ENCODE assay signal across 10 mouse cellular contexts in genomic region chr8:89005797-89006196, GRCm38 (mm10). TPM values are rescaled to one million over a fixed set of nuclear protein-coding genes. Genes with fewer than 3 reads are reported as not detected.
DNase-seq lines count a peak whose midpoint lies in the region; ATAC-seq and TF ChIP-seq lines count a peak whose summit lies in the region.
"Had no signal": no experiment of that assay in that cellular context is flagged by ENCODE, and none has a peak within 500 bp of the region (broad histone marks: within the 10 kb centered on the region; RNA-seq: fewer than 3 reads in every experiment).

No protein-coding gene starts in this region.

- H3K9ac ChIP-seq in lung, embryonic 15.5 days, result no peak overlapping the region
- no peak overlapping the region for H3K9ac ChIP-seq in forebrain, postnatal 0 days
- H3K9ac ChIP-seq in liver, embryonic 12.5 days, result no peak overlapping the region
- H3K9ac ChIP-seq in stomach, embryonic 15.5 days, result no peak overlapping the region

- no peak for DNase-seq in lung, adult 2 months
- no peak for DNase-seq in forebrain, postnatal 0 days
- no peak for DNase-seq in thymus, postnatal 36 days

- 35% methylated on average over 11 of the region's 11 CpGs for WGBS in lung, embryonic 15.5 days
- WGBS in lung, adult 2 months, result 43% methylated on average over 11 of the region's 11 CpGs
- WGBS in forebrain, postnatal 0 days, result 40% methylated on average over 11 of the region's 11 CpGs
- 26% methylated on average over 11 of the region's 11 CpGs for WGBS in liver, embryonic 12.5 days (ENCODE audit: insufficient replicate concordance)
- WGBS in stomach, embryonic 15.5 days, result 33% methylated on average over 11 of the region's 11 CpGs

- no peaks in the 10 kb centered on the region for H3K9me3 ChIP-seq in lung, embryonic 15.5 days
- H3K9me3 ChIP-seq in forebrain, postnatal 0 days (ENCODE audit: low read length), result no peaks in the 10 kb centered on the region
- H3K9me3 ChIP-seq in liver, embryonic 12.5 days (replicated peaks), result no peaks in the 10 kb centered on the region
- H3K9me3 ChIP-seq in stomach, embryonic 15.5 days, result no peaks in the 10 kb centered on the region

- H3K36me3 ChIP-seq in lung, embryonic 15.5 days, result no peaks in the 10 kb centered on the region
- no peaks in the 10 kb centered on the region; the same call in 1 of the 2 replicates for H3K36me3 ChIP-seq in forebrain, postnatal 0 days (ENCODE audit: insufficient read depth)
- no peaks in the 10 kb centered on the region for H3K36me3 ChIP-seq in liver, embryonic 12.5 days
- no peaks in the 10 kb centered on the region for H3K36me3 ChIP-seq in stomach, embryonic 15.5 days

- H3K4me2 ChIP-seq in lung, embryonic 15.5 days, result peak overlapping the region; percentile 71; the same call in 1 of the 2 replicates
- H3K4me2 ChIP-seq in forebrain, postnatal 0 days (ENCODE audit: low read depth), result peak overlapping the region; percentile 95
- peak overlapping the region; percentile 58 for H3K4me2 ChIP-seq in liver, embryonic 12.5 days
- H3K4me2 ChIP-seq in stomach, embryonic 15.5 days, result peak overlapping the region; percentile 93

- no peak overlapping the region for H3K4me3 ChIP-seq in lung, embryonic 15.5 days
- H3K4me3 ChIP-seq in lung, adult 2 months (replicated peaks; ENCODE audit: extremely low read depth, low read depth, low read length), result no peak overlapping the region
- peak overlapping the region; percentile 49 for H3K4me3 ChIP-seq in forebrain, postnatal 0 days (ENCODE audit: low read depth, low read length)
- no peak overlapping the region for H3K4me3 ChIP-seq in liver, embryonic 12.5 days
- H3K4me3 ChIP-seq in stomach, embryonic 15.5 days (replicated peaks), result peak overlapping the region; percentile 46; the same call in 1 of the 2 replicates

- H3K27ac ChIP-seq in lung, embryonic 15.5 days, result no peak overlapping the region
- H3K27ac ChIP-seq in forebrain, postnatal 0 days (ENCODE audit: low read depth, low read length), result no peak overlapping the region
- H3K27ac ChIP-seq in liver, embryonic 12.5 days, result no peak overlapping the region
- H3K27ac ChIP-seq in stomach, embryonic 15.5 days, result no peak overlapping the region
- H3K27ac ChIP-seq: macrophage had no signal

- ATAC-seq in lung, embryonic 15.5 days (ENCODE audit: borderline replicate concordance, extremely low read depth, low FRiP score, low TSS enrichment), result no peak
- no peak for ATAC-seq in forebrain, postnatal 0 days
- ATAC-seq in liver, embryonic 12.5 days, result no peak
- no peak for ATAC-seq in stomach, embryonic 15.5 days (ENCODE audit: insufficient read depth, low FRiP score, low read depth)
- no peak for ATAC-seq in megakaryocyte progenitor cell, adult 5-6 weeks (replicated peaks; ENCODE audit: poor library complexity)
- ATAC-seq in erythroblast, adult 5-6 weeks (replicated peaks; ENCODE audit: low FRiP score, poor library complexity, severe bottlenecking), result no peak

- H3K4me1 ChIP-seq in lung, embryonic 15.5 days, result 0 out of 2 replicates have a peak, but pooled peaks cover 7% of the 10 kb centered on the region
- no peaks in the 10 kb centered on the region for H3K4me1 ChIP-seq in lung, adult 2 months (ENCODE audit: control insufficient read depth, insufficient read depth, low read length)
- H3K4me1 ChIP-seq in forebrain, postnatal 0 days (ENCODE audit: insufficient read depth), result peaks cover 5% of the 10 kb centered on the region
- no peaks in the 10 kb centered on the region for H3K4me1 ChIP-seq in liver, embryonic 12.5 days
- peaks cover 13% of the 10 kb centered on the region; the same call in 1 of the 2 replicates for H3K4me1 ChIP-seq in stomach, embryonic 15.5 days

- TF ChIP-seq POLR2A in lung, adult 2 months (IDR thresholded peaks at IDR 0.05; ENCODE audit: borderline replicate concordance, extremely low read depth, low read depth, low read length), result no peak

- H3K27me3 ChIP-seq in lung, embryonic 15.5 days, result peaks cover 45% of the 10 kb centered on the region
- 0 out of 2 replicates have a peak, but pooled peaks cover 4% of the 10 kb centered on the region for H3K27me3 ChIP-seq in forebrain, postnatal 0 days (ENCODE audit: insufficient read depth, low read length)
- peaks cover 53% of the 10 kb centered on the region for H3K27me3 ChIP-seq in liver, embryonic 12.5 days (replicated peaks)
- H3K27me3 ChIP-seq in stomach, embryonic 15.5 days (replicated peaks), result peaks cover 10% of the 10 kb centered on the region

- no peak for TF ChIP-seq CTCF in lung, adult 2 months (IDR thresholded peaks at IDR 0.05; ENCODE audit: insufficient read depth, low read length)
- TF ChIP-seq CTCF in forebrain, postnatal 0 days (IDR thresholded peaks at IDR 0.05; ENCODE audit: low read depth), result no peak

RNA-seq across cellular contexts. Expression of gene Sall1, which starts 38.2 kb away (rescaled TPM):
- polyA plus RNA-seq in lung, embryonic 15.5 days (2015; fragmentation: Nextera tagmentation; extraction: Ambion mirVana), result 0.10 and 0.21 TPM in 2 replicates
- polyA plus RNA-seq in lung, adult 2 months (2012; rRNA removed), result 0.27 and 0.36 TPM in 2 replicates
- total RNA-seq in forebrain, postnatal 0 days (2014; rRNA removed), result 9.3 and 11.1 TPM in 2 replicates
- 3.1 and 4.7 TPM in 2 replicates for polyA plus RNA-seq in forebrain, postnatal 0 days (2015; fragmentation: Nextera tagmentation; extraction: Ambion mirVana)
- polyA plus RNA-seq in liver, embryonic 12.5 days (2016; fragmentation: Nextera tagmentation; extraction: Ambion mirVana), result 1.4 and 1.6 TPM in 2 replicates
- polyA plus RNA-seq in stomach, embryonic 15.5 days (2015; fragmentation: Nextera tagmentation; extraction: Ambion mirVana), result 1.2 and 1.4 TPM in 2 replicates
- not detected in 2 replicates for total RNA-seq in megakaryocyte progenitor cell, adult 5-6 weeks (2015)
- not detected in 2 replicates for total RNA-seq in megakaryocyte progenitor cell, adult 5-6 weeks (2017)
- 0.21 TPM in 1 of 2 replicates, not detected in the other for total RNA-seq in erythroblast, adult 5-6 weeks (2015; ENCODE audit: low replicate concordance)
- total RNA-seq in erythroblast, adult 5-6 weeks (2017; ENCODE audit: low replicate concordance), result not detected in 2 replicates
- polyA plus RNA-seq: erythroblast, embryonic 14.5 days; macrophage had no signal

Comparison
In these comparisons a context has a peak if more than half of its experiments do, and no peak if none do; other contexts are left out.
1. H3K4me3 ChIP-seq: peak in forebrain, postnatal 0 days (single experiment) and stomach, embryonic 15.5 days (single experiment); none in lung, embryonic 15.5 days (single experiment), lung, adult 2 months (single experiment) and liver, embryonic 12.5 days (single experiment).
2. Peak in every context shown above with its lines, with median percentiles within 50 percentile points of each other: H3K4me2 ChIP-seq.